Mouse (Mus musculus): ENCODE data around the gene Gnptg.

GRCm38 (mm10) chr17:25211705-25212104, 28.2 kb downstream of the Gnptg start:
- TF ChIP-seq HCFC1 (IDR thresholded peaks at IDR 0.05; ENCODE audit: borderline replicate concordance, insufficient read depth, low read length) (no peak), CHD2 (IDR thresholded peaks at IDR 0.05; ENCODE audit: low read depth, low read length) (no peak), MAFK (IDR thresholded peaks at IDR 0.05; ENCODE audit: insufficient read depth, low read depth, low read length) (no peak), ZNF384 (IDR thresholded peaks at IDR 0.05; ENCODE audit: low read depth, low read length) (no peak)

Measured in ES-E14 (cell line).